Mouse (Mus musculus): Measurements from ENCODE around the gene Tdp2.

DNA sequence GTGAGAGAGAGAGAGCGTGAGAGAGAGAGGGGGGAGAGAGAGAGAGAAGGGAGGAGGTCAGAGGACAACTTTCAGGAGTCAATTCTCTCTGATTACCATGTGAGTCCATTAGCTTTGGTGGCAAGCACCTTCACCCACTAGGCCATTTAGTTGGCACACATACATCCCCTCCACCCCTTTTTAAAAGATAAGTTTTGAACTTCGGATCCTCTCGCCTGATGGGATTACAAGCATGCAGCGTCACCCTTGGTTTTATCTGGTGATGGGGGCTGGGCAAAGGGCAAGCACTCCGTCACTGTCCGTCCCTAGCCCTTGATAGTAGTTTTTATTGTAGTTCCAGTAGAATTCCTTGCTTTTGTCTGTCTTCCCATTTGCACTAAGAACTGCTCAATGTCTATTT is 48.7 kb downstream of the Tdp2 start:
- no peak for TF ChIP-seq CTCF (IDR thresholded peaks at IDR 0.05; ENCODE audit: extremely low read depth, insufficient read depth, insufficient read length, insufficient replicate concordance)
- no peak for TF ChIP-seq POLR2A (IDR thresholded peaks at IDR 0.05; ENCODE audit: low read depth, low read length)
